Mouse (Mus musculus) spleen, postnatal 14 days (tissue): Measurements from ENCODE around the gene Ilk.
"Not testable (repeated sequence)": the region's sequence is repeated elsewhere in the genome, so short reads cannot be mapped to it uniquely, and the experiment has no call there.

Source experiments
- DNase-seq, 2 experiments: peaks; one replicate each; pipeline ENCODE4 v3.0.0; 2021 to 2022; ENCODE audit warnings: low spot score in 2 of 2

The Ilk gene

DNA sequence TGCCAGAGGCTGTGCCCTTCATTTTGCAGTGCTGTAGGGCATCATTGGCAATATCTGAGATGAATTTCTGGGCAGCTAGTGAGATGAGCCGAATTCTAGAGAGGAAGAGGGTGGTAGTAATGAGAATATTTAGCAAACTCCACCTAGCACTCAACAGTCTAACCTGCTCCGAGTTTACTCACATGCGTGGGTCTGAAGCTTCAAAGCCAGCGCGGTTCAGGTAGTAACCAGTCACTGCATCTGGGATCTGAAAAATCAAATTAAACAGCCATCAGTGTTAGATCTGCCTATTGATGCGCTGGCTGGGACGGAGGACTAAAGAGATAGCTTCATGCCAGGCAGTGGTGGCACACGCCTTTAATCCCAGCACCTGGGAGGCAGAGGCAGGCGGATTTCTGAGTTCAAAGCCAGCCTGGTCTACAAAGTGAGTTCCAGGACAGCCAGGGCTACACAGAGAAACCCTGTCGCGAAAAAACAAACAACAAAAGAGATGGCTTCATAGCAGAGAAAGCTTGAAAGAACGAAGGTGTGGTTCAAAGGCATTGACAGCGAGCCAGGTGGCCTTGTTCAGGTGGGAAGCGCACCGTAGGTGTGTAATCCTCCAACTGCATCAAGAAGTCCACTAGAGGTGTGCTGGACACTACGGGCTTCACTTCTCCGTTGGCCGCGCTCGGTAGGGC, 7.0 kb downstream of the Ilk start:
- not testable (repeated sequence) for DNase-seq

DNA sequence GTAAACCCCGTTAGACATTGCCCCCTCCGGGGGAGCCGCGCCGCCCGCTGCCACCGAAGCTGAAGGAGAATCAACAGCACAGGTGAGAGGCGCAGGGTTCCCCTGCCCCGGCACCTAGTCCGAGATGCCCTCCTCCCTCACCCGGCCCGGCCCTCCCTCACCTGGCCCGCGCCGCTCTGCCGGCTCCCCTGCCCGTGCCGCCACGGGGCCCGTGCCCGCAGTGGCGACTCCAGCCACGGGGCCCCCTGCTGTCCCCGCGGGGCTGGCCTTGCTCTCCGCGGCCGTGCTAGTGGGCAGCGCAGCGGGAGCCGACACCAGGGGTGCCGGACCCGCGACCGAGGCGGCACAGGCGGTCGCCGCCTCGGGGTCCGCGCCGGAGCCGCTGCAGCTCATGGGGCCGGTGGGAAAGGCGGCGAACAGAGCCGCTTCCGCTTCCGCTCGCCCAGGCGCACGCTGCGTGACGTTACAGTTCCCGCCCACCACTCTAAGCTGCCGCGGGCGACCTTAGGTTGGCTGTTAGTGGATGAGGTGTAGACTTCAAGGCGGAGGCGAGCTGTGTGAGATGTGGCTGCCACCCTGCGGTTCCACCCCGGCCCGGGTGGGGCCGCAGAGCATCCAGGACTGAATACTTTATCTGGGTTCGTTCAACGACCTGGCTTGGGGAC, 7.7 kb downstream of the Ilk start, which contains the start of gene Taf10:
Gene Taf10, minus strand, starts transcription at position 436 of the 665 bp plus-strand sequence.
- peak; percentile 76 to 86 for DNase-seq

DNA sequence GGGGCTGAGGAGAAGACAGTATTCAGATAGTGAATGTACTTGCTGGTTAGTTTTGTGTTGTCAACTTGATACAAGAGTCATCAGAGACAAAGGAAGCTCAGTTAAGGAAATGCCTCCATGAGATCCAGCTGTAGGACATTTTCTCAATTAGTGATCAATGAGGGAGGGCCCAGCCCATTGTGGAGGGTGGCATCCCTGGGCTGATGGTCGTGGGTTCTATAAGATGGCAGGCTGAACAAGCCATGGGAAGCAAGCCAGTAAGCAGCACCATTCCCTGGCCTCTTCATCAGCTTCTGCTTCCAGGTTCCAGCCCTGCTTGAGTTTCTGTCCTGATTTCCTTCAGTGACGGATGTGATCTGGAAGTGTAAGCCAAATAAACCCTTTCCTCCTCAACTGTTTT, 11.4 kb downstream of the Ilk start:
- no peak for DNase-seq

DNA sequence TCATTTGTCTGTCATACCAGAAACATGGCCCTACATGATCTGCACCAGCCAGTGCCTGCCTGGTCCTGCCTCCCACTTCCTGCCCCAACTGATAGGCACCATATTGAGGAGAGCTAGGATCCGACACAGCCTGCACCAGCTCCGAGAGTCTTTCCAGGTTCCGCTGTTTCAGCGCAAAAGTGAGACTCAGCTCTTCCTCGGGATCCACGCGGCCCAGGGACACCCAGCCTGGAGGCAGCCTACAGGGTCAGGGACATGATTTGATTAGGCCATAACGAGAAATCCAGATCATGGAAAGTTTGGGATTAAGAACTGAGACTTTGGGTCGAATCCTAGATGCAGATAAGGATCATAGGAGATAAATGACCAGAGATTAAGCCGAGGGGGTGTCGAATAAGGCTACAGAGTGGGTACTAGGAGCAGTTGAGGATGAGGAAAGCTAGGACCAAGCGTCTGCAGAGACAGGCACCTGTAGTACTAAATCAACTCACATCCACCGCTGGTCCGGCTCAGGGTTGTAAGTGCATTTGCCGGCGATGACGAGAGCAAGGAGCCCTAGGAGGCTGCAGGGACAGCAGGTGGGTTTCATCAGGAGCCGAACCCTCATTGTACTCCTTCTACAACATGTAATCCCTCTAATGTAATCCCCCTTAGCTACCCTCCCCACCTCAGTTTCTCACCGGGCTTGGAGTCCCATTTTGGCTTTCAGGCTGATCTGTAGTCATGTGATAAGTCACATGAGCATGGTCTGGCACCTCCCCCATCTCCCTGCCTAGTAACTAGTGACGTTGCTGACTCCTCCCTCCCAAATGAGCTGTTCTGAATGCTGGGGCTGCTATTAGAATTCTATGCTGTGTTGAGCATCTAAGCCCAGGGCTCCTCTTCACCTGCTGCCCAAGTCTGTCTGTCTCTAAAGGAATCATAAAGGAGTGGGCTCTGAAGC, 15.4 kb downstream of the Ilk start, which contains the start of gene Tpp1:
Gene Tpp1, minus strand, starts transcription at position 745 of the 943 bp plus-strand sequence.
- peak; percentile 76 to 87 for DNase-seq

DNA sequence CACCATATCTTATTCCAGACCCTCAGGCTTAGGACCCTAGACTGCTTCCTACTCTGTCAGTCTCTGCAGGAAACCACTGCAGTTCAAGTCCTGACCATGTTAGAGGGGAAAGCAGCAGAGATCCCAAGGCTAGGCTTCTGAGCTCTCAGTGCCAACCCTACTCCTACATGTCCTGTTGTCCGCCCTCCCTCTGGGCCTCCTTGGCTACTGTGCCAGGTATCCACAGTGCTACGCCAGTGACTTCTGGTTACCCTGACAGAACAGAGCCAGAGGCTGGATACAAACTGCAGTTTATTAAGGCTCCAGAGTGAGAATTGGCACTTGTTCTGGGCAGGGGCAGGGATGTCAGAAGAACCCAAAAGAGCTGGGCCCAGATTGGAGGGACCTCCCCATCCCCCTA, 16.3 kb downstream of the Ilk start:
- no peak for DNase-seq

DNA sequence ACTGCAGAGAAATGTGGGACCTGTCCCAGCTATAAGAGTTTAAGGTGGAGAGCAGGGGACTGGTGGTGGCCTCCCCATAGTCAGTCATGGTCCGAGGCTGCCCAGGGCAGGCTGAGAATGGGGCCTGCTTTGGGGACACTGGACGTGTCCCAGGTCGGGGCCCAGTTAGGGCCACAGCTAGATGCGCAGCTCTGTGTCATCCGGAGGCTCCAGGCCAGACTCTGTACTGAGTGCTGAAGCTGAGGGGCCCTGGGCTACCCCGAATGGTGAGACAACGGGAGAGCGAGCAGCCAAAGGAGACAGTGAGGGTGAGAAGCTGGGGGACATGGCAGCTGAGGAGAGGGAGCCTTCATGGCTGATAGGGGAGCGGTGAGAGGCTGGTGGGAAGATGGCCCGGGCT, 16.9 kb downstream of the Ilk start:
- no peak for DNase-seq

DNA sequence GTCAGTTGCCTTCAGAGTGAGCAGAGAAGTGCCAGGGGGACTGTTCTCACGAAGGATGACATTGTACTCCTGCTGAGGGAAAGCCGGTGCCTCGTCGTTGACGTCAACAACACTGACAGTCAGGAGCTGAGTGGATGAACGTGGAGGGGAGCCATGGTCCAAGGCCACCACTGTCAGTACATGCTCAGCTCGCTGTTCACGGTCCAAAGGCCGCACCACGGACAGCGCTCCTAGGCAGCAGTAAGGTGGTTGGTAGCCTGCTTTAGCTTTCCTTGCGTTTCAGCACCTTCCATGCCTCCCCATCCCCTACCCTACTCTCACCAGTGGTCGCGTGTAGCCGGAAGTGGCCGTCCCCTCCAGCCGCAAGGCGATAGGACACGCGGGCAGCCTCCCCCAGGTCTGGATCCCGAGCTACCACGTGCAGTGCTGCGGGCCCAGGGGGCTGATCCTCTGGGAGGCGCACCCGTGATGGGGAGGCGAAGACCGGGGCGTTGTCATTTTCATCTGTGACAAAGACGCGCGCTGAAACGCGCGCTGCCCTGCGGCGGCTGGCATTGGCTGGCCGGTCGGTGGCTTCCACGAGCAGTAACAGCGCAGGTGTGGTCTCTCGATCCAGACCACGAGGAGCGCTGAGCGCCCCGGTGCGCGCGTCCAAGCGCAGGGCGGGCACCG, 25.6 kb downstream of the Ilk start:
- no peak for DNase-seq

DNA sequence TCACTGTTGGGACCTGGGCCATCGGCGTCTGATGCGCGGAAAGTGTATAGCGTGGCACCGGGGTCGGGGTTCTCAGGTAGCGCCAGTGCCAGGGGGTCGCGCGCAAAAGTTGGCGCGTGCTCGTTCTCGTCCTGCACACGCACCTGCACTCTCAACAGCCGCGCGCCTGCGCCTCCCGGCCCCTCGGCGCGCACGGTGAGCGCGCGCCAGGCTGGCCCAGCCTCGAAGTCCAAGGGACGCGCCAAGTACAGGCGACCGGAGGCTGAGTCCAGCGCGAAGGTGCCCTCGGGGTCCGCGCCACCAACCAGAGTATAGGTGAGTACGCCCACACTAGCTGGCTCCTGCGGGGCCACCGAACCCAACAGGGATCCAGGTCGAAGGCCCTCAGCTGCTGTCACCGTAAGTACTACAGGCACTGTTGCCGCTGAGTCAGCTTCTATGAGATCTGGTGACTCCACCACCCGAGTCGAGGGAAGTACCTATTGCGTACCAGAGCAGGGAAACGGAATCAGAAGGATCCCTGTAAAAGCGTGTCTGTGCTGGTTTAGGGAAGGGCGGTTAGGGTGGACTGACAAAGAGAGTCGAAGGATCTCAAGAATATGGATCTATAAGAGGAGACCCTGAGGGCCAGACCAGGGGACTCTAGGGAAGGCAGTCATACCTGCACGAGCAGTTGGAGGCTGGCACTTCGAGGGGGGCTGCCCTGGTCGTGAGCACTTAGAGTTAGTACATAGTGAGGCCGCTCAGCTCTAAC, 26.3 kb downstream of the Ilk start:
- DNase-seq = no peak

DNA sequence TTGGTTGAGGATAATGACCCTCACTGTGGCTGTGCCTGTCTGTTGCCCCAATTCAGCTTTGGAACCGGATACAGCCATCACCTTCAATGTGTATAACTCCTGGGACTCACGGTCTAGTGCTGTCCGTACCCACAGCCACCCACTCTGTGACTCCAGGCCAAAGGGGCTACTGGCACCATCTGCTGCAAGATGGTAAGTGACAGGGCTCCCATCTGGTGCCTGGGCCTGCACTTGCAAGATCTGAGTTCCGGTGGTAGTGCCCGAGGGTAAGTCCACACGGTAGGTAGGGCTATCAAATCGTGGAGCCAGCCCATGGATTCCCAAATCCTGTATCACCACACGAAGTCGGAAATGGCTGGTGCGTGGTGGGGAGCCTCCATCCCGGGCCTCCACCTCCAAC, 27.9 kb downstream of the Ilk start:
- no peak for DNase-seq

DNA sequence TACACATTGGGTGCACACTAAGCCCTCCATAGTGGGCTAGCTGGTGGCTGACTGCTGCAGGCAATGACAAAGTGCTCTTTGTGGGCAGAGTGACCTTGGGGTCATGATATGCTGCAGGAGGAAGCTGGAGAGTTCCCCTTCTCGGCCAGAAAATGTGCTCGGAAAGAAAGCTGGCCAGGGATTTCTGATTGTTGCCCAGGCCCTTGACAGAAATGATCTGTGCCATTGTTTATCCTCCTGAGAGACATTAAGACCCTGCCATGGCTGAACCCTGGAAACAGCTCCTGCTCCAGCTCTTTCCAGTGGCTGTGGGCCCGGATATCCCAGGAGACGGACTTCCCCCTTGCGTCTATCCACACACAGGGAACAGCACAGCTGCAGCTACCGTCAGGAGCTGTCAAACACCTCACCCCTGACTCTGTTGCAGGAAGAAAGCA, 31.4 kb downstream of the Ilk start:
- no peak for DNase-seq

DNA sequence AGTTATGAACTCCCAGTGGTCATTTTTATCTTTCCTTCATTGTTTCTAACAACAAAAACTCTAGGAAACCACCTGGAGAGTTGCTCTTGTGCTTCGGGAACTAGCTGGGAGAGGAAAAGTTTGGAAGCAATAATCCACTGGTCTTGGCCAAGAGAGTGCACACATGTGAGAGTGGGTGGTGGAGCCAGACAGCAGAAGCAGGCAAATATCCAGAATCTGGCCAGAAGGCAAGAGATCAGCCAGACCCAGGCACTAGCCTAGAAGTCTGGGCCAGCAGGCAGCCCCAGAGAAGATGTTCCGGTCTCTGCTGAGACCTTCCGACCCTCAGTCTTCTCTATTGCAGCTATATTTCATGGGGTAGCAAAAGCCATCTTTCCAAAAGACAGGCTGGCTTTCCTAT, 33.6 kb downstream of the Ilk start:
- no peak for DNase-seq

DNA sequence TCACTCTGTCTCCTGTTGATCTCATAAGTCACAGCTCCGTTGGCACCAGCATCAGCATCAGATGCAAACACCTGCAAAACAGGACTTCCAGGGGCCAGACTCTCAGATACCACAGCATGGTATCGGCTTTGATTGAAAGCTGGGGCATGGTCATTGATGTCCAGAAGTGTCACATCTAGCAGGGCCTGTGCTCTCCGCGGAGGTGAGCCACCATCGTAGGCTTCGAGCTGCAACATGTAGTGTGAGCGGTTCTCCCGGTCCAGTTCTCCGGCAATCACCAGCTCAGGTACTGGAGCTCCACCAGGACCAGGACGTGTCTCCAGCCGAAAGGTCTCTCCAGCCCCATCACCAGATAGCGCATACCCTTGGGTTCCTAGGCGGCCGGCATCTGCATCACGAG, 35.9 kb downstream of the Ilk start:
- no peak for DNase-seq

DNA sequence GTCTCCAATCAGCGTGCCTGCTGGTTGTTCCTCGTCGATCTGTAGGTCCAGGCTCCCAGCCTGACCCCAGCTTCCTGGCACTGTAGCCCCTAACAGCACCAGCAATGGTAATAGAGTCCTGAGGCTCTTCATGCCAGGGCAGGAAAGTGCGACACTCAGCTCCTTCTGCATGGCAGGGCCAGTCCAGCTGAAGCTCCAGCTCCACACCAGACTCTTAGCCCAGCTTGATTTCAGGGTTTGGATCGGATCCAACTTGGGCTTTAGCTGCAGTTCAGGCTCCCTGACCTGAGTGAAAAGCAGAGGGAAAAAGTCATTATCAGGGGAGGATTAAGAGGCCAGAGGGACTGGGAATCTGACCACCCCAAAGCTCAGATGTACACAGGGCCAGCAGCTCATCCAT, 36.6 kb downstream of the Ilk start:
- DNase-seq = no peak

DNA sequence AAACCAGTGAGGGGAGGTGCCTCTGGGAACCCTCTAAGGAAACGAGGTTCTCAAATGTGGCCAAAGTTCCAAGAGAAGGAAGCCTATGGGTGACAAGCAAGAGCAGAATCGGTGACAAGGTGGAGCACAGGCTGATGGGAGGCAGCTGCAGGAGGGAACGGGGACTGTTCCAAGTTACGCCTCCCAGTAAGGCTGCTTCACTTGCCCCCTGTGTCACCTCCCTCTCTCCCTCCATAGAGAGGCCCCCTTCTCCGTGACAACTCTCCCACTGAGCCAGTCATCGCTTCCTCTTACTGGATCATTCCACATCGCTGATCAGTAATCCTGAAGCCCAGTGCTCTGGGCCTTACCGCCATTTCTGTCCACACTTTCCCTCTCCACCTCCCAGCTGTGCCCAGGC, 38.3 kb downstream of the Ilk start:
- no peak for DNase-seq

DNA sequence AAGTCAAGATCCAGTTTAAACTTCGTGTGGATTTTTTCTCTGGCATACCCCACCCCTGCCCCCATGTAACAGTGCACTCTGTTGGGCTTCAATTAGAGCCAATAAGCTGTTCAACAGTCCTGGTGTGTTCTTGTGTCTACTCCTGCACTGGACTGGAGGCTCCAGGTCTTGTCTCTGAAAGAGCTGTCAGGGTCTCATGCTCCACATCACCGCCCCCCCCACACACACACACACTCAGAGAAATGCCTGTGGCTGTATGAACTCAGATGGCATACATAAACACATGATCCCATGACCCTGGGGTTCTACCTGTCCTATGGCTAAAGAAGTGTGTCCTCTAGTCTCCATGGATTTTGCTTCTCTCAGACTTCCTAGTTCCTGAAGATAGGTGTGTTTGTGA, 39.6 kb downstream of the Ilk start:
- no peak for DNase-seq

DNA sequence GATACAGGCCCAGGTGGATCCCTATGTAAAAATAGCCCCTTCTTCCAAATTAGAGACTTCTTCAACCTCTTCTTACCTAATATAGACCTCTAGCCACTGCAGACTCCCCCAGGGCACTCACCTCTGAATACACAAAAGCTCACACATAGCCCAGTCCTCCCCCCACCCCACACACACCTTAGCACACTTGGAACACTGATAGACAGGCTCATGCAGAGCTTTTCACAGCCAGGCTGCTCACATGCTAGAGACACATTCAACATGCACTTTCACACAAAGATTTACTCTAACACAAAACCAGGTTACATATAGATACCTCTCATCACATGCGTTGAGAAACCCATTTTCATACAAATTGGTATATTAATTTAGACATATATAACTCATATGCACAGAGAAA, 40.9 kb downstream of the Ilk start:
- no peak for DNase-seq

DNA sequence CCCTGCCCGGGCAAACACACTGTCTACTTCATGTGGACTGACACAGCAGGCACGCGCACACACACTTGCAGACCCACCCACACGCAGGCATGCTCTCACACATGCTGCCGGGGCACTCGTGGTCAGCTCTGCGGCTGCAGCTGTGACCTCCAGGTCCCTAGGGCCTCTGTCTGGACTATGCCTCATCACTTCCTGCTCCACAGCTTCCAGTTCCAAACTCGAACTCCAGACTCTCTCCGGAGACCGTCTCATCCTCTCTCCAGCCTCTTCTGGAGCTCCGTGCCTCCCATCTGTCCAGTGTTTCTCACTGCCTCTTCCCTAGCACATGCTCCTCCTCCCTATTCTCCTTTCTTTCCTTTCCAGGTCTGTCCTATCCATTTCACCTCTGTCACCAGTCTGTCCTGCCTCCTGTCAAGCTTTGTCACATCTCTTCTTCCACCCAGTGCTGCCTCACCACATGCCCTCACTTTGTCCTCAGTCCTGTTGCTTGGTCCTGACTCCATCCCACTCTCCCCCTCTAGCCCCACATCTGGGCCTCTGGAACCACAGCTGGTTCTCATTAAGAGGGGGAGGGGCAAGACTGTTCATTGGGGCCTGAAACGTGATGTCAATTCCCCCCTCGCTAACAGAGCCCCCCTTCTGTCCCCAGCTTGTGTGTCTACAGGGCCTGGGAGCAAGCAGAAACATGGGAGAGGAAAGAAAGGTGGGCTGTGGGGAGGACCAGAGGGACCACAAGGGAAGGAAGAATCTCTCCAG, 41.6 kb downstream of the Ilk start:
- DNase-seq = no peak

DNA sequence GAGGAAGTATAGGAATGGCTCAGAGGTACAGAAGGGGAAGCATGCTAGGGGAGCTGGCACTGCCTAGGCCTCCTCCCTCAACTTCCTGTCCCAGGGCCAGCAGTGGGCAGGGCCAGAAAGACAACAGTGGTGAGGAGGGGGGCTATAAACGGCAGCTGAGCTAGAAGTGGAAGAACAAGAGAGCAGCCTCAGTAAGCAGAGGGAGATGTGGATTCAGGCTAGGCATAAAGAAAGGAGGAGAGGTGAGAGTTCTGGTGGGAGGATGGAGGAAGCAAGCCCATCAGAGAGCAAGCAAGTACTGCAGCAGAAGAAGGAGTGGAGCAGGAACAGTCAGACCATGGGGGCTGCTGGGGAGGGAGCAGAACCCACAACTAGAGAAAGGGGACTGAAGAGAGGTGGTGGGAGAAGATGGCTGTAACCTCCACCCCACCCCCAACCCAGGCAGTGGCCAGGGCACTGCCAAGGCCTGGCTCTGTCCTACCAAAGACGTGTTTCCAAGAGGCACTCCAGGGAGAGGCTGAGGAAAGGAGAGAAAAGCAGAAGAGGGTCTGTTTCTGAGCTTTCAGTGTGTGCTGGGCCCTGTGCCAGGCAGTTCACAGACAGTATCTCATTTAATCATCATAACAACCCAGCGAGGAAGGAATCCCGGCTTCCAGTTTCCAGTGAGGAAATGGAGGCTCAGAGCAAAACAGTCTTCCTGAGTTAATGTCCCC, 42.3 kb downstream of the Ilk start:
- DNase-seq = no peak

DNA sequence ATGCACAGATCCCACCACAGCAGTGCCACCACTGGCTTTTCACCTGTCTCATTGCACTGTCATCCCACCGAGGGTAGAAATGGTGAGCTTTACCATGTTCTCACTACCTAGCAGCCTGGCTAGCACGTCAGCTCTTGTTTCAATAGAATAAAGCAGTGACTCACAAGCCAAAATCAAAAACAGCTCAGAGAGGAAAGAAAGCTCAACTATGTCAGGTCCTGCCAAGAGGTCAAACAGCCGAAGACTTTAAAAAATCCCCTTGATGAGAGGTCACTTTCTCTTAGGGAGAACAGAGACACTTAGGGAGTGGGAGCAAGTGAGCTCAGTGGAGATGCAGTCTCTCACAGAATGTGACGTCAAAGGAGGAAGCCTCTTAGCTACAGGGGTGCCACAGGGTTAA, 47.5 kb downstream of the Ilk start:
- no peak for DNase-seq

DNA sequence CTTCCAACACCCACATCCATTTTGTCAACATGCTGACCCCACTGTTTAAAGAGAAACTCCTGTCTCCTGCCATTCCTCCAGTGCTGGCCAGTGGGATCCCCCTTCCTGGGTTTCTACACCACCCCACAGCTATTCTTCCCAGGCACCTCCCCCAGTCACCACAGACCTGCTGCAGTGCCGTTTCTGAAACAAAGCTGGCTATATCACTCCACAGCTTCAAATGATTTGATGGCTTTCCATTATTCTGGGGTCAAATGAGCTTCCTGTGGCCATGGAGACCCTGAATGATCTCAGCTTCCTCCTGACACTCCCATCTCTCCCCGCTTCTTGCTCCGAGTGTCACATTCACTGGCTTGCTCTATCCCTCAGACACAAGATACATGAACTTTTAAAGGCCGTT, 48.2 kb downstream of the Ilk start:
- no peak for DNase-seq
